In the genomic region with DNA sequence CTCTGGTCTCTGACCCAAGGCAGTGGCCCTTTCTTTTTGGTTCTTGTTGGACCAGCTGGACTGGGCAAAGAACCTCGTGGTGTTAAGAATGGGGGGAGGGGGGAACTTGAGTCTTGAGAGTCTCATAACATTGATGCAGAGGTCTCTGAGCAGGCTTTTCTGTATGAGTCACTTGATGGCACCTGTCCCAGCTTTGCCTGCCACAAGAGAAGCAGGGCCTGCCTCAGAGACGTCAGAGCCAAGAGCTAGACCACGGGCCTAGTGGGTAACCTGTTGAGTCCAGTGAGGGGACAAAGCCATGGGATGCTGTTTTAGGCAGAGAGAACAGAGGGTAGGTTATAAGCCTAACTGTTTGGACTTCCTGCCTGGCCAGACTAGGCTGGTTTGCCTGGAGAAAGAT, we compare ENCODE assay signal across 8 mouse cellular contexts. TPM values are rescaled to one million over a fixed set of nuclear protein-coding genes. Genes with fewer than 3 reads are reported as not detected.
DNase-seq lines count a peak whose midpoint lies in the region; ATAC-seq and TF ChIP-seq lines count a peak whose summit lies in the region.

No protein-coding gene starts in this region.

- no peak for ATAC-seq in neural tube, embryonic 11.5 days (ENCODE audit: insufficient read depth, low FRiP score, low TSS enrichment)
- no peak for ATAC-seq in forebrain, embryonic 15.5 days (replicated peaks)
- no peak for ATAC-seq in intestine, postnatal 0 days
- no peak for ATAC-seq in midbrain, embryonic 11.5 days (ENCODE audit: low FRiP score)
- ATAC-seq in inflammation-experienced regulatory T-cells, adult 6 months = no peak

- no peak for TF ChIP-seq POLR2A in bone marrow, adult 2 months (IDR thresholded peaks at IDR 0.05; ENCODE audit: borderline replicate concordance, control insufficient read depth, low read depth, low read length)

- no peaks in the 10 kb centered on the region for H3K9me3 ChIP-seq in neural tube, embryonic 11.5 days (ENCODE audit: control insufficient read depth, low read length)
- no peaks in the 10 kb centered on the region for H3K9me3 ChIP-seq in forebrain, embryonic 15.5 days
- H3K9me3 ChIP-seq in intestine, postnatal 0 days (ENCODE audit: control insufficient read depth) = no peaks in the 10 kb centered on the region
- H3K9me3 ChIP-seq in midbrain, embryonic 11.5 days (ENCODE audit: control insufficient read depth, low read length) = no peaks in the 10 kb centered on the region

- peaks cover 34% of the 10 kb centered on the region for H3K36me3 ChIP-seq in neural tube, embryonic 11.5 days (ENCODE audit: control insufficient read depth, insufficient read depth, low read length)
- peaks cover 28% of the 10 kb centered on the region for H3K36me3 ChIP-seq in forebrain, embryonic 15.5 days
- peaks cover 33% of the 10 kb centered on the region; the same call in 1 of the 2 replicates for H3K36me3 ChIP-seq in intestine, postnatal 0 days (ENCODE audit: control insufficient read depth, insufficient read depth)
- H3K36me3 ChIP-seq in midbrain, embryonic 11.5 days (ENCODE audit: control insufficient read depth, insufficient read depth, low read length) = peaks cover 46% of the 10 kb centered on the region

- no peaks in the 10 kb centered on the region for H3K27me3 ChIP-seq in neural tube, embryonic 11.5 days (ENCODE audit: control insufficient read depth, insufficient read depth, low read length)
- H3K27me3 ChIP-seq in forebrain, embryonic 15.5 days = no peaks in the 10 kb centered on the region
- no peaks in the 10 kb centered on the region for H3K27me3 ChIP-seq in intestine, postnatal 0 days (replicated peaks; ENCODE audit: control insufficient read depth, insufficient read depth, low read length)
- no peaks in the 10 kb centered on the region for H3K27me3 ChIP-seq in midbrain, embryonic 11.5 days (ENCODE audit: control insufficient read depth, insufficient read depth, low read length)

- no peak for DNase-seq in neural tube, embryonic 11.5 days (ENCODE audit: low spot score)
- DNase-seq in neural tube, embryonic 10.5 days (ENCODE audit: extremely low spot score, low spot score) = no peak
- no peak for DNase-seq in midbrain, embryonic 11.5 days (ENCODE audit: low spot score, missing footprints)
- no peak for DNase-seq in gastrocnemius, postnatal 36 days

- TF ChIP-seq CTCF in bone marrow, adult 2 months (IDR thresholded peaks at IDR 0.05; ENCODE audit: control insufficient read depth, insufficient read depth, low read length) = no peak
- no peak for TF ChIP-seq CTCF in intestine, postnatal 0 days (IDR thresholded peaks at IDR 0.05; ENCODE audit: low read depth)

- peak overlapping the region; percentile 93 for H3K9ac ChIP-seq in neural tube, embryonic 11.5 days (ENCODE audit: low read length)
- H3K9ac ChIP-seq in forebrain, embryonic 15.5 days (replicated peaks) = peak overlapping the region; percentile 56
- H3K9ac ChIP-seq in intestine, postnatal 0 days (ENCODE audit: low read depth, low read length) = peak overlapping the region; percentile 46
- peak overlapping the region; percentile 99 for H3K9ac ChIP-seq in midbrain, embryonic 11.5 days (ENCODE audit: low read length)

- intact Hi-C loops in gastrocnemius, postnatal 36 days (cut with DNase I) = loop anchor here (2.0 kb wide), 1 partner anchor 100 kb away; no protein-coding TSS in a partner anchor

- no peak overlapping the region for H3K27ac ChIP-seq in neural tube, embryonic 11.5 days (ENCODE audit: low read depth, low read length)
- no peak overlapping the region for H3K27ac ChIP-seq in bone marrow, adult 2 months (ENCODE audit: control insufficient read depth, insufficient read depth, low read depth, low read length, poor library complexity)
- H3K27ac ChIP-seq in forebrain, embryonic 15.5 days (replicated peaks) = peak overlapping the region; percentile 56
- peak overlapping the region; percentile 87 for H3K27ac ChIP-seq in intestine, postnatal 0 days (ENCODE audit: low read depth, low read length)
- no peak overlapping the region for H3K27ac ChIP-seq in midbrain, embryonic 11.5 days (ENCODE audit: low read depth, low read length)

- H3K4me3 ChIP-seq in neural tube, embryonic 11.5 days (ENCODE audit: low read depth, low read length) = peak overlapping the region; percentile 68
- peak overlapping the region; percentile 23 for H3K4me3 ChIP-seq in bone marrow, adult 2 months (replicated peaks; ENCODE audit: control insufficient read depth, low read depth, low read length)
- H3K4me3 ChIP-seq in forebrain, embryonic 15.5 days = peak overlapping the region; percentile 78
- H3K4me3 ChIP-seq in intestine, postnatal 0 days (ENCODE audit: low read depth, low read length) = peak overlapping the region; percentile 54
- peak overlapping the region; percentile 95 for H3K4me3 ChIP-seq in midbrain, embryonic 11.5 days (ENCODE audit: low read depth, low read length)

- WGBS in neural tube, embryonic 11.5 days = 7% methylated on average over 3 of the region's 3 CpGs
- WGBS in bone marrow, adult 2 months = 4% methylated on average over 3 of the region's 3 CpGs
- WGBS in forebrain, embryonic 15.5 days = 1% methylated on average over 3 of the region's 3 CpGs
- WGBS in intestine, postnatal 0 days = 2% methylated on average over 3 of the region's 3 CpGs
- WGBS in midbrain, embryonic 11.5 days = 11% methylated on average over 3 of the region's 3 CpGs

- peaks cover 52% of the 10 kb centered on the region for H3K4me1 ChIP-seq in neural tube, embryonic 11.5 days (ENCODE audit: control insufficient read depth, insufficient read depth, low read length)
- peaks cover 2% of the 10 kb centered on the region; the same call in 1 of the 2 replicates for H3K4me1 ChIP-seq in bone marrow, adult 2 months (ENCODE audit: control insufficient read depth, insufficient read depth, low read length)
- H3K4me1 ChIP-seq in forebrain, embryonic 15.5 days = peaks cover 65% of the 10 kb centered on the region
- H3K4me1 ChIP-seq in intestine, postnatal 0 days (replicated peaks; ENCODE audit: control insufficient read depth, insufficient read depth, low read length) = 0 out of 2 replicates have a peak, but pooled peaks cover 23% of the 10 kb centered on the region
- peaks cover 51% of the 10 kb centered on the region for H3K4me1 ChIP-seq in midbrain, embryonic 11.5 days (ENCODE audit: control insufficient read depth, insufficient read depth, low read length)

- peak overlapping the region; percentile 79 for H3K4me2 ChIP-seq in neural tube, embryonic 11.5 days (ENCODE audit: low read depth)
- peak overlapping the region; percentile 96 for H3K4me2 ChIP-seq in forebrain, embryonic 15.5 days (replicated peaks)
- peak overlapping the region; percentile 87 for H3K4me2 ChIP-seq in intestine, postnatal 0 days (replicated peaks; ENCODE audit: low read depth)
- peak overlapping the region; percentile 100 for H3K4me2 ChIP-seq in midbrain, embryonic 11.5 days

RNA-seq across cellular contexts. Expression of a gene that starts 1.8 kb away (rescaled TPM):
- polyA plus RNA-seq in neural tube, embryonic 11.5 days (2014; fragmentation: Nextera tagmentation; extraction: Ambion mirVana) = 413 and 424 TPM in 2 replicates
- 7.2 and 19.7 TPM in 2 replicates for polyA plus RNA-seq in bone marrow, adult 2 months (2011; ENCODE audit: insufficient read depth, insufficient read length, low replicate concordance, missing spikeins)
- polyA plus RNA-seq in forebrain, embryonic 15.5 days (2015; fragmentation: Nextera tagmentation; extraction: Ambion mirVana) = 253 and 267 TPM in 2 replicates
- polyA plus RNA-seq in intestine, postnatal 0 days (2015; fragmentation: Nextera tagmentation; extraction: Ambion mirVana) = 35.6 and 42.1 TPM in 2 replicates
- 353 and 358 TPM in 2 replicates for polyA plus RNA-seq in midbrain, embryonic 11.5 days (2014; fragmentation: Nextera tagmentation; extraction: Ambion mirVana)
- polyA plus RNA-seq in inflammation-experienced regulatory T-cells, adult 6 months (2017; shearing (Covaris generic)) = 10 to 100 TPM; 24.8 to 27.3 (median 25.3) TPM
- 10 to 100 TPM in 1 of 2 experiments, 1 to 10 TPM in 1; 6.4 to 12.3 TPM for total RNA-seq in gastrocnemius, postnatal 36 days (2021)

RNA-seq across cellular contexts. Expression of a gene that starts 37.6 kb away (rescaled TPM):
- not detected in 2 replicates for polyA plus RNA-seq in neural tube, embryonic 11.5 days (2014; fragmentation: Nextera tagmentation; extraction: Ambion mirVana)
- not detected in 2 replicates for polyA plus RNA-seq in bone marrow, adult 2 months (2011; ENCODE audit: insufficient read depth, insufficient read length, low replicate concordance, missing spikeins)
- polyA plus RNA-seq in forebrain, embryonic 15.5 days (2015; fragmentation: Nextera tagmentation; extraction: Ambion mirVana) = 0.15 and 0.23 TPM in 2 replicates
- polyA plus RNA-seq in intestine, postnatal 0 days (2015; fragmentation: Nextera tagmentation; extraction: Ambion mirVana) = 0.04 TPM in 1 of 2 replicates, not detected in the other
- 0.06 TPM in 1 of 2 replicates, not detected in the other for polyA plus RNA-seq in midbrain, embryonic 11.5 days (2014; fragmentation: Nextera tagmentation; extraction: Ambion mirVana)
- polyA plus RNA-seq in inflammation-experienced regulatory T-cells, adult 6 months (2017; shearing (Covaris generic)) = under 1 TPM; 0.29 to 0.81 (median 0.55) TPM
- under 1 TPM; 0.10 to 0.20 TPM for total RNA-seq in gastrocnemius, postnatal 36 days (2021)

Comparison
In these comparisons a context has a peak if more than half of its experiments do, and no peak if none do; other contexts are left out.
1. H3K27ac ChIP-seq: peak in forebrain, embryonic 15.5 days (single experiment) and intestine, postnatal 0 days (single experiment); none in neural tube, embryonic 11.5 days (single experiment), bone marrow, adult 2 months (single experiment) and midbrain, embryonic 11.5 days (single experiment).
2. H3K4me3 ChIP-seq: peak in every context shown above with its lines; median percentile 95 in midbrain, embryonic 11.5 days; 78 in forebrain, embryonic 15.5 days; 68 in neural tube, embryonic 11.5 days; 54 in intestine, postnatal 0 days; 23 in bone marrow, adult 2 months.
3. H3K9ac ChIP-seq: peak in every context shown above with its lines; median percentile 99 in midbrain, embryonic 11.5 days; 93 in neural tube, embryonic 11.5 days; 56 in forebrain, embryonic 15.5 days; 46 in intestine, postnatal 0 days.
4. Peak in every context shown above with its lines, with median percentiles within 50 percentile points of each other: H3K4me2 ChIP-seq.